Mouse (Mus musculus) yolk sac, embryonic 10.5 days (tissue): Measurements from ENCODE around the gene Usp21.
"Not testable (repeated sequence)": the region's sequence is repeated elsewhere in the genome, so short reads cannot be mapped to it uniquely, and the experiment has no call there.

ENCODE experiments used
- DNase-seq: peaks from one replicate; pipeline ENCODE4 v3.0.0-alpha.2; 2017; ENCODE audit warnings: low spot score

Gene Usp21

GRCm38 (mm10) chr1:171241952-171242351, 45.8 kb downstream of the Usp21 start:
- not testable (repeated sequence) for DNase-seq

- no peak for DNase-seq
These were observed 46.9 kb downstream of the Usp21 start for GRCm38 (mm10) chr1:171240911-171241310.

- DNase-seq, result no peak
These were observed 47.6 kb downstream of the Usp21 start for GRCm38 (mm10) chr1:171239992-171240744.

GRCm38 (mm10) chr1:171238463-171238862, 49.3 kb downstream of the Usp21 start:
- peak; percentile 77 for DNase-seq

GRCm38 (mm10) chr1:171237438-171237837, 50.4 kb downstream of the Usp21 start:
- peak; percentile 85 for DNase-seq

GRCm38 (mm10) chr1:171235791-171236190, 52.0 kb downstream of the Usp21 start:
- no peak for DNase-seq

- DNase-seq, result no peak
These were observed 53.3 kb downstream of the Usp21 start for GRCm38 (mm10) chr1:171234538-171234937.

GRCm38 (mm10) chr1:171234126-171234525, 53.7 kb downstream of the Usp21 start, which contains the start of gene Fcer1g:
TSS of gene Fcer1g (minus strand) at chr1:171234365.
- DNase-seq, result no peak

- no peak for DNase-seq
These were observed 54.7 kb downstream of the Usp21 start for GRCm38 (mm10) chr1:171232800-171233730.

GRCm38 (mm10) chr1:171232348-171232747, 55.4 kb downstream of the Usp21 start:
- no peak for DNase-seq
